Mouse (Mus musculus) kidney, adult 2 months (tissue): ENCODE data around the gene Slc23a4.

Source experiments
- CTCF ChIP-seq: fragments of 200-500 bp; conservative IDR thresholded peaks from 2 replicates; pipeline ENCODE4 v1.5.1; 2011; ENCODE audit warnings: low read depth, mild to moderate bottlenecking, control low read depth, low read length, moderate library complexity, mixed read lengths; ENCODE audit not compliant: insufficient read depth, insufficient read length
- POLR2A ChIP-seq: fragments of 200-500 bp; IDR thresholded peaks from one replicate; pipeline ENCODE4 v1.6.1; 2011; ENCODE audit warnings: low read depth, low read length, control low read depth

DNA sequence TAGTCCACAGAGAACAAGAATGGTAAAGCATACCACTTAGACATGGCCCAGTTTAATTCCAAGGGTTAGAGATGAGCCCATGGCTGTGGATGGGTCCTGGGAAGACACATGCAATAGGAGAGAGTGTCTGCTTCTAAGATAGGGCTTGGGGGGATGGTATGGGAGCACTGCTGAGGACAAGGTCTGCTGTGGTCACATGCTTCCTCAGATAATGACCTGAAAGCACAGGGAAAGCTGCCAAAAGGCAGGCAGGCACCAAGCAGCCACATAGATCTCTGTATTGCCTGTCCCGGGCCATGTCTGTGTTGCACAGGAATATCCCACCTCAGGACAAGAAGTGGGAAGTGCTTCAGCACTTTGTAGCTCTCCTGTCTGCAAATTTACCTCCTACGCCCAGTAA lies 89.1 kb downstream of the Slc23a4 start:
- TF ChIP-seq CTCF, result no peak
- TF ChIP-seq POLR2A, result no peak
